Mouse (Mus musculus) midbrain, embryonic 16.5 days (tissue): Measurements from ENCODE around the gene Crebbp. TPM values are rescaled to one million over a fixed set of nuclear protein-coding genes. Genes with fewer than 3 reads are reported as not detected.
"Not testable (repeated sequence)": the region's sequence is repeated elsewhere in the genome, so short reads cannot be mapped to it uniquely, and the experiment has no call there.

Source experiments
- ATAC-seq: fragments of 200-750 bp; cut with Nextera tagmentation; 2 replicates; pipeline ENCODE4 v1.8.0; 2017; ENCODE audit warnings: moderate TSS enrichment
- H3K27ac ChIP-seq: fragments of 300-500 bp; sonication (generic); 2 replicates; pipeline ENCODE4 v1.5.1; 2014; ENCODE audit warnings: mild to moderate bottlenecking, low read length, mixed read lengths
- H3K27me3 ChIP-seq: fragments of 300-500 bp; sonication (generic); 2 replicates; pipeline ENCODE4 v1.6.1; 2014; ENCODE audit warnings: low read depth, low read length, mixed read lengths; ENCODE audit not compliant: control insufficient read depth, insufficient read depth
- H3K36me3 ChIP-seq: fragments of 300-500 bp; sonication (generic); 2 replicates; pipeline ENCODE4 v1.6.1; 2014; ENCODE audit warnings: mild to moderate bottlenecking, low read length, moderate library complexity, mixed read lengths; ENCODE audit not compliant: control insufficient read depth, insufficient read depth
- H3K4me1 ChIP-seq: fragments of 300-500 bp; sonication (generic); 2 replicates; pipeline ENCODE4 v1.6.1; 2014; ENCODE audit warnings: mild to moderate bottlenecking, low read length, mixed read lengths; ENCODE audit not compliant: control insufficient read depth, insufficient read depth
- H3K4me2 ChIP-seq: fragments of 300-500 bp; sonication (generic); 2 replicates; pipeline ENCODE4 v1.6.1; 2014; ENCODE audit warnings: mild to moderate bottlenecking, low read length, mixed read lengths
- H3K4me3 ChIP-seq: fragments of 300-500 bp; sonication (generic); 2 replicates; pipeline ENCODE4 v1.5.1; 2014; ENCODE audit warnings: low read depth, mild to moderate bottlenecking, low read length, moderate library complexity, mixed read lengths
- H3K9ac ChIP-seq: fragments of 300-500 bp; sonication (generic); 2 replicates; pipeline ENCODE4 v1.6.1; 2014; ENCODE audit warnings: low read depth, low read length, mixed read lengths
- H3K9me3 ChIP-seq: fragments of 300-500 bp; sonication (generic); replicated peaks from 2 replicates; pipeline ENCODE4 v1.6.1; 2014; ENCODE audit warnings: mild to moderate bottlenecking, low read length, mixed read lengths; ENCODE audit not compliant: control insufficient read depth, poor library complexity, severe bottlenecking
- WGBS: fragments of 180-500 bp; shearing (Covaris S2); extraction: QIAGEN DNeasy Blood & Tissue Kit; methylation state at CpG from one replicate; pipeline ENCODE4 v1.1.7; 2014; 5-methylcytosine and 5-hydroxymethylcytosine counted together
- polyA plus RNA-seq: library from polyadenylated mRNA; unstranded; fragments of >200 nt; fragmentation: Nextera tagmentation; extraction: Ambion mirVana; gene quantifications from 2 replicates; pipeline ENCODE4 v1.2.1, GENCODE M21; 2015

Gene Crebbp
- polyA plus RNA-seq, 1 experiment from 2014 or later: 34.9 TPM

DNA sequence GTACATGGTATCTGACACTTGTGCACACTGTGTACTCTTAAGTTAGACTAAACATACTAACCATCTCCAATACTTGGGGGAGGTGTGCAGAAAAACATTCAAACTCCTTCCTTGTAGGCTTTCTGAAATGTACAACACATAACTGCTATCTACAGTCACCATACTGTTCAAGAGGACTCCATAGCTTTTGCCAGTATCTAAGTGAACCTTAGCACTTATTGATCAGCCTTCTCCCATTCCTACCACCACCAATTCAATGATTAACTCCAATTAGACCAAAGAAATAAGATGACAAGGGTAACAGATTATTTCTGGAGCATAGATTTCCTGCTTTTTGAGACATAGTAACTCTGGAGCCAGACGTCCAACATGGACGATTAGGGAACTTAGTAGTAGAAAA is 113.4 kb downstream of the Crebbp start:
- peaks cover 22% of the 10 kb centered on the region for H3K36me3 ChIP-seq
- no peak overlapping the region for H3K4me3 ChIP-seq
- no peak for ATAC-seq
- H3K27me3 ChIP-seq: no peaks in the 10 kb centered on the region
- WGBS: 91% methylated on average over 2 of the region's 2 CpGs
- H3K9me3 ChIP-seq: no peaks in the 10 kb centered on the region
- H3K9ac ChIP-seq: no peak overlapping the region
- no peaks in the 10 kb centered on the region for H3K4me1 ChIP-seq
- no peak overlapping the region for H3K27ac ChIP-seq
- H3K4me2 ChIP-seq: no peak overlapping the region

DNA sequence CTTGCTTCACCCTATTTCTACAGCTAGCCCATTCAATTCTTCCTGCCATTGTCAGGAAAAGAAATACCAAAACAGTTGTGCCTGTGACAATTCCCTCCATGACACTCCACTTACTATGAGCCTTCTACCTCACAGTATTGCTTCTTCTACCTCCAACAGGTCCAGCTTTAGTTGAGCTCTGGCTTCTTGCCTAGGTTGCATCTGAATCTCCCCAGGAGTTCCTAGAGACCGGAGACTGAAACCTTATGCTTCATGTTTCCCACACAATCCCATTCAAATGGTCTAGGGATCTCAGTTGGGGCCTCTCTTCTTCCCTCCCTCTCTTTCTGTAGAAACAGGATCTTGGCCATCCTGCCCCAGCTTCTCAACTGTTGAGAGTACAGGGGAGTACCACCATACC is 116.3 kb downstream of the Crebbp start:
- Histone ChIP-seq H3K4me3 (no peak overlapping the region), H3K9ac (no peak overlapping the region), H3K4me1 (no peaks in the 10 kb centered on the region), H3K9me3 (no peaks in the 10 kb centered on the region), H3K4me2 (no peak overlapping the region), H3K36me3 (peaks cover 43% of the 10 kb centered on the region), H3K27me3 (no peaks in the 10 kb centered on the region), H3K27ac (no peak overlapping the region)
- 97% methylated on average over 1 of the region's 1 CpGs for WGBS
- ATAC-seq: no peak

DNA sequence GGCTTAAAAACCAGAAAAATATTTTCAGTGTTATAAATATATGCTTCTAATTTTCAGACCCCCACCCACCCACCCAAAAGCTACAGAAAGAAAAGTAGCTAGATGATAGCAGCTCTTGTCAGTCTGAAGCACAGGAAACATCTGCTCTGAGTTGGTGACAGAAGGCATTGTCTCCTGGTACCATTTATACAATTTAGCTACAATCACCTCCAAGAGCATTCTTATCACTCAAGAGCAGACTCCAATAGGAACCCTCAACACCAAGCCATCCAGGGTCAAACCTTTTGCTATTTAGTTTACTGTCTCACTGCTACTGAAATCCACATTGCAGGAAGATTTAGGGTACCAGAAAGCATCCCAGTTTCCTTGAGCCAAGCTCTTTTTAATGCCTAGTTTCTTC is 116.9 kb downstream of the Crebbp start:
- Histone ChIP-seq H3K27me3 (no peaks in the 10 kb centered on the region), H3K9ac (no peak overlapping the region), H3K4me3 (no peak overlapping the region), H3K27ac (no peak overlapping the region), H3K4me1 (no peaks in the 10 kb centered on the region), H3K9me3 (no peaks in the 10 kb centered on the region), H3K36me3 (peaks cover 47% of the 10 kb centered on the region), H3K4me2 (no peak overlapping the region)
- no peak for ATAC-seq

DNA sequence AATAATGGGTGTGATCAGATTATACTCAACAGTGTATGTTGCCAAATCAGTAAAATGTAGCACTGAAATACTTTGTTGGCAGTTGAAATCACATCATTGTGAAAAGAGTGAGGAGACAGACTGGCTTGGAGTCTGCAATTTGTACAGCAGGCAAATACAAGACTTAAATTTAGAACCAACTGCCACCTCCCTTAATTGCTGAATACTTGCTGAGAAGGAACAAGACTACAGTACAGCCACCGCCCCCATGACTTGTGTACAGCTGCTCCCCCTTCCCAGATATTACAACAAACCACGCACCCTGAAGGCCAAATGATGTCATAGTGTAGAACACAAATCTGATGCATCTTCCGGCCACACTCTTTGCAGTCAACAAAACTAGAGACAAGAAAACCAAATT is 117.7 kb downstream of the Crebbp start:
- H3K4me2 ChIP-seq: no peak overlapping the region
- H3K36me3 ChIP-seq: peaks cover 54% of the 10 kb centered on the region
- WGBS: 91% methylated on average over 3 of the region's 3 CpGs
- ATAC-seq: no peak
- H3K4me3 ChIP-seq: no peak overlapping the region
- no peaks in the 10 kb centered on the region for H3K27me3 ChIP-seq
- H3K4me1 ChIP-seq: no peaks in the 10 kb centered on the region
- no peaks in the 10 kb centered on the region for H3K9me3 ChIP-seq
- no peak overlapping the region for H3K27ac ChIP-seq
- H3K9ac ChIP-seq: no peak overlapping the region

DNA sequence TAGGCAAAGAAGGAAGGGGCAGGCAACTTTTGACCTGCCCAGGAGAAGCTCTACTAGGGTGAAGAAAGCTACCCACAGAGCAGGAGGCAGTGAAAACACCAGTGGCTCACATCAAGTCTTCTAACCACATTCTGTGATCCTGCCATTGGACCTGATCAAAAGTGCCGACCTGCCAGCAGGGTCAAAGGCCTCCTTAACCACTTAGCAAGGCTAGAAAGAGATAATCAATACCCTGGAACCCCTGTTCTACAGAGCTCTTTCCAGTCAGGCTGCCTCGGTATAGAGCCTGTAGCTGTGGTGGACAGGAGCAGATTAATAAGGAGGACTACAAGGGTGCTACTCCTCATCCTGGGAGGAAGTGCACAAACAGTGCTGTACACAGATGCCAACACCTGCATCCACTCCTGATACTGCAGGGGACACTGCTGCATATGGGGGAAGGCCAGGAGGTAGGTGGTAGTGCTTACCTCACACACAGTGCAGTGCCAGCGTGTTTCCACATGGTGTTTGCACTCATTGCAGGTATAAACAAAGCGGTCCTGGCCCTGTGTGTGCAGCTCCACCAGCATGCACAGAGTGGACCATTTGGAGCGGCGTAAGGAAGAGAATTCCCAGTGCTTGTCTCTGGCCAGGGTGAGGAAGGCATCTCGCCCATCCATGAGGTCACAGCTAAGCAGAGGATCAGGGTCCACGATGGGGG is 126.4 kb downstream of the Crebbp start:
- H3K9ac ChIP-seq: no peak overlapping the region
- no peak overlapping the region for H3K4me3 ChIP-seq
- H3K4me2 ChIP-seq: no peak overlapping the region
- no peak overlapping the region for H3K27ac ChIP-seq
- no peak for ATAC-seq
- no peaks in the 10 kb centered on the region for H3K9me3 ChIP-seq
- 93% methylated on average over 8 of the region's 8 CpGs for WGBS
- no peaks in the 10 kb centered on the region for H3K27me3 ChIP-seq
- H3K4me1 ChIP-seq: no peaks in the 10 kb centered on the region
- H3K36me3 ChIP-seq: peaks cover 70% of the 10 kb centered on the region

DNA sequence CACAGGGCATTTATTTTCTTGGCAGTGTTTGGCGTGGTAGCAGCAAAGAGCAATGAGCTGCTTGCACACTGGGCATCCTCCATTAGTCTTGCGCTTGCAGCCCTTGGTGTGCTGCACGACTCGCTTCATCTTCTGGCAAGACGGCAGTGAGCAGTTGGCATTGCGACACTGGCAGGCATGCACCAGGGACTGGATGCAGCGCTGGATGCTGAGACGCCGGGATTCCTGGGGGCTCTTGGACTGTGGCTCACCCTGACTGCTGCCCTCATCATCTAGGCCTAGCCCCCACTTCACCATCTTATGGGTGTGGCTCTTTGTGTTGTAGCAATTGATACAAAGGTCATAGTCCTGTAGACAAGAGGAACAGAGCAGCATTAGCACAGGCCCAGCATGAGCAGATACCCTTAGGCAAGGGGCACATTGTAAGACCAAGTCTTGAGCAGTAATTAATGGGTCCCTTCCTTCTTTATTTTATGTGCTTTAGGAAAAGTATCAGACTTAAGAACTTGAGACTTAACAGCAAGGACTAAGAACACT is 127.9 kb downstream of the Crebbp start:
- no peaks in the 10 kb centered on the region for H3K27me3 ChIP-seq
- H3K4me3 ChIP-seq: no peak overlapping the region
- no peak overlapping the region for H3K27ac ChIP-seq
- no peak overlapping the region for H3K4me2 ChIP-seq
- no peaks in the 10 kb centered on the region for H3K9me3 ChIP-seq
- H3K36me3 ChIP-seq: peaks cover 59% of the 10 kb centered on the region
- no peak overlapping the region for H3K9ac ChIP-seq
- ATAC-seq: no peak
- 94% methylated on average over 9 of the region's 9 CpGs for WGBS
- H3K4me1 ChIP-seq: no peaks in the 10 kb centered on the region

DNA sequence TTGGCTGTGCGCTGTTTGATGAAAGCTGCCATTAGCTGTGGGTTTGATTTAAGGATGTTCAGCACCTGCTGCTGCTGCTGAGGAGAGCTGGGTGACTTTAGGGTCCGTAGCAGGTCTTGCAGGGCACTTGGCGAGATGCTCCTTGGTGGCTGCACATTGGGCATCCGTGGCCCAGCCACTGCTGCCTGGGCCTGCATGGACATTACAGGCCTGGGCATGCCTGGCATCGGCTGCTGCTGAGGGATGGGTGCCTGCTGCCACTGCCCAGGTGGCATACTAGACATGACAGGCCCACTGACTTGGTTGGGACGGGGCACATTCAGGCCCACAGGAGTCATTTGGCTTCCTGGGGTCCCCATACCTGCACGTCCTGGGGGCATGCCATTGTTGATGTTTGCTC is 128.7 kb downstream of the Crebbp start:
- no peaks in the 10 kb centered on the region for H3K4me1 ChIP-seq
- H3K27ac ChIP-seq: no peak overlapping the region
- no peaks in the 10 kb centered on the region for H3K9me3 ChIP-seq
- no peak for ATAC-seq
- no peak overlapping the region for H3K4me3 ChIP-seq
- H3K9ac ChIP-seq: no peak overlapping the region
- no peaks in the 10 kb centered on the region for H3K27me3 ChIP-seq
- WGBS: 98% methylated on average over 7 of the region's 7 CpGs
- H3K36me3 ChIP-seq: peaks cover 50% of the 10 kb centered on the region
- H3K4me2 ChIP-seq: no peak overlapping the region

DNA sequence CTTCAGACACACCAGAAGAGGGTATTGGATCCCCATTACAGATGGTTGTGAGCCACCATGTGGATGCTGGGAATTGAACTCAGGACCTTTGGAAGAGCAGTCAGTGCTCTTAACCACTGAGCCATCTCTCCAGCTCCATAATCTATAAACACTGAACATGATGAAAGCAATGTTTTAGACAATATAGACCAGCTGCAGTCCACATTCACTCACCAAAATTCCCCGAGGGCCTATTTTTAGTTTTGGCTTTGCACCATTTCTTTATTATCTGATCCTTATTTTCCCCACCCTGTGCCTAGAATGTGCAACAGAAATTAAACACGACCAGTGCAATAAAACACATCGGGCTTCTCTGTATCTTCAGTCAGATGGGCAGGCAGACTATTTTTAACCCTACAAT is 133.4 kb downstream of the Crebbp start:
- 74% methylated on average over 3 of the region's 3 CpGs for WGBS
- H3K27me3 ChIP-seq, H3K4me3 ChIP-seq, H3K4me2 ChIP-seq, H3K27ac ChIP-seq, H3K9me3 ChIP-seq, H3K9ac ChIP-seq, ATAC-seq: not testable (repeated sequence)
- peaks cover 17% of the 10 kb centered on the region for H3K36me3 ChIP-seq
- H3K4me1 ChIP-seq: peaks cover 17% of the 10 kb centered on the region

DNA sequence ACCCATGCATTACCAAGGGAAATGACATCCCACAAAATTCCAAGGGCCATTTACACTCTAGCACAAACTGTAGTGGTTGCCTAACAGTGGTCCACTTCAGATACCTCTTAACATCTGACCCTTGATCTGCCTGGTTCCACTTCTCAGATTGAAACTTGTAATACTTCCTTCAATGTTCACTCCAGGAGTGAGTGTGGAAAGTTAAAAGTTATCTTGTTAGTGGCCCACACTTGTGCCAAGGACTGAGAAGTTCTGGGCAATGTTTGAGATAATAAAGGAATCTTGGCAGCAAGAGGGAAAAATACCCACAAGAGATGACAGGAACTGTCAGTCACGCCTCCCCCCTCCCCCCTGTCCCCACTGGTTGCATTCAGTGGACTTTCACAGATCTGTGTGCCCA is 134.1 kb downstream of the Crebbp start:
- Histone ChIP-seq H3K27me3 (no peaks in the 10 kb centered on the region), H3K9ac (no peak overlapping the region), H3K9me3 (no peaks in the 10 kb centered on the region), H3K4me1 (peaks cover 18% of the 10 kb centered on the region), H3K36me3 (peaks cover 10% of the 10 kb centered on the region; the same call in 1 of the 2 replicates), H3K4me3 (no peak overlapping the region), H3K27ac (no peak overlapping the region), H3K4me2 (no peak overlapping the region)
- WGBS: 89% methylated on average over 1 of the region's 1 CpGs
- ATAC-seq: no peak
